Mouse (Mus musculus): ENCODE results near the gene Hist1h3a. TPM values are rescaled to one million over a fixed set of nuclear protein-coding genes. Genes with fewer than 3 reads are reported as not detected.
"Not testable (repeated sequence)": the region's sequence is repeated elsewhere in the genome, so short reads cannot be mapped to it uniquely, and the experiment has no call there.

Gene Hist1h3a
- total RNA-seq (2021): 1 to 10 TPM; 2.9 to 4.2 TPM
- long read RNA-seq, experiment 1: 0 reads
- long read RNA-seq, experiment 2: 0 reads

DNA sequence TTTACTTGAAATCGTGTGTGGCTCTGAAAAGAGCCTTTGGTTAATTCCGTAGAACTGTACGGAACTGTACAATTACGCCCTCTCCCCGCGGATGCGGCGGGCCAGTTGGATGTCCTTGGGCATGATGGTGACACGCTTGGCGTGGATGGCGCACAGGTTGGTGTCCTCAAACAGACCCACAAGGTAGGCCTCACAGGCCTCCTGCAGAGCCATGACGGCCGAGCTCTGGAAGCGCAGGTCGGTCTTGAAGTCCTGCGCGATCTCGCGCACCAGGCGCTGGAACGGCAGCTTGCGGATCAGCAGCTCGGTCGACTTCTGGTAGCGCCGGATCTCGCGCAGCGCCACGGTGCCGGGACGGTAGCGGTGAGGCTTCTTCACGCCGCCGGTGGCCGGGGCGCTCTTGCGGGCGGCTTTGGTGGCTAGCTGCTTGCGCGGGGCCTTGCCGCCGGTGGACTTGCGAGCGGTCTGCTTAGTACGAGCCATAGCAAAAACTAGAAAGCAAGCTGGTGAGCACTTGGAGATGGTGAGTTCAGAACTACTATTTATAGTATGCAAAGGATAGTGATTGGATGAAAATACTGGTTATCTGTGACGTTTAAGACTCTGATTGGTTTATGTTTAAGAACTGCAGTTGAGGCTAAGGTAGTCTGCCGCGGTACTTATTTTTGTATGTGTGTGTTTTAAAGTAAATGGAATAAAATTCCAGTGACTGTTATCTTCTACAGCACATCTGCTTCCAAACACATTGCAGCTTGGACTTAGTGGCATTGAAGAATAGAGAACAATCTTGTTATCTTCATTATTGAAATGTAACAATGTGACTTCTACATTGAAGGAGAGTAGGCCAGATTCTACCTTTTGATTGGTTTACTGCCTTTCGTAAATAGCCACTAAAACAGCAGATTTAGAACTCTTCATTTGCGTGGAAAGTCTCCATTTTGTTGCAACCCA is at the start of gene Hist1h3a:
Hist1h3a (minus strand) TSS at position 516 of the 951 bp plus-strand sequence.
- peak; percentile 47 for DNase-seq
- intact Hi-C loops (cut with DNase I): loop anchor here (5.0 kb wide), 2 partner anchors 140 to 180 kb away; partner anchors contain the start of genes Hist1h1e, Hist1h2be and Hist1h4d
- peak within 1 kb of the TSS; percentile 88 for H3K4me3 ChIP-seq
- H3K27ac ChIP-seq: peak within 1 kb of the TSS; percentile 88

DNA sequence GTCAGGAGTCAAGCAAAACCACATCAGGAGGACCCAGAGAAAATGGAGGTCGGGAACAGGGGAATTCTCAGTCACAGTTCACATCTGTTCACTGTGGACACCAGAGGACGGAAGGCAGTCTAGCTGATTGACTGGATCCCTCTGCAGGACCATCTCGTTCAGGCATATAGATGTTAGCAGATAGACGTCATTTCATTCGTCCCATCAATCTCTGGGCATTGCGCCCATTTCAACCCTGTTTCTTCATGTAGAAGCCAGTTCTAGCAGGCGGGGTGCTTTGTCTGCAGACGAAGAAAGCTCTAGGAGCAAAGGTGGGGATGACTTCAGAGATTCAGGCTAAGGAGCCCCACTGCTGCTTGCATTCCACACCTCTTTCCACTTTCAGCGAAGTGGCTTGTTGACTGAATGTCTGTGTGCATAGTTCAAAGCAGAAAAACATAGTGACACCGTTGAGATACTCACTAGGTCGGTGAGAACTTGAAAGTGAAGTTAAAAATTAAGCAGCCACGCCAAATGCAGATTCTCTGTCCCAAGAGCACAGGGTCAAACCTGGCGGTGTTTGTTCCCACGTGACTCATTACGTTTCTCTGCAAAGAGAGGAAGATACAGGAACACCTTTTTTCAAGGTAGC is 44.4 kb upstream of the Hist1h3a start, which contains the start of gene Slc17a2:
Slc17a2 (plus strand) TSS at position 572 of the 631 bp plus-strand sequence.
- Histone ChIP-seq H3K4me3 (no peak within 1 kb of the TSS), H3K27ac (no peak within 1 kb of the TSS)
- DNase-seq: no peak
- TF ChIP-seq CTCF (IDR thresholded peaks at IDR 0.05): no peak
- intact Hi-C loops (cut with DNase I): no loop called here

DNA sequence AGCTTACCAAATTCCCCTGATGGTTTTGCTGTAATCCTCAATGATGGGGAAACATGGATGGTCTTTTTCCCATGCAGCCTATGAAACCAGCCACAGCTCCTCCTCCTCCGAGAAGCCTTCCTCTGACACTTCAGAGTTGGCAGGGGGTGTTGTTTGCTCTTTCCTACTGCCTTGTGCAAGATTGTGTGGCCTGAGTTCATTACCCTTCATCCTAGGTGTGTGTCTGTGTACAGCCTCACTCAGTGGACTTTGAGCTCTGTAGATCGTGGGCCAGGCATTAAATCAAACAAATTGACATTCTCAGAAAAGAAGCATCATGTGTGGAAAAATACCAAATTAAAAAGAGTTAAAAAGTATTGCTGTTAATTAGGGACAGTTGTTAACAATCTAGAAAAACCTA is 42.3 kb upstream of the Hist1h3a start:
- intact Hi-C loops (cut with DNase I): no loop called here
- Histone ChIP-seq H3K4me3 (no peak overlapping the region), H3K27ac (no peak overlapping the region)
- DNase-seq: no peak
- no peak for TF ChIP-seq CTCF (IDR thresholded peaks at IDR 0.05)

DNA sequence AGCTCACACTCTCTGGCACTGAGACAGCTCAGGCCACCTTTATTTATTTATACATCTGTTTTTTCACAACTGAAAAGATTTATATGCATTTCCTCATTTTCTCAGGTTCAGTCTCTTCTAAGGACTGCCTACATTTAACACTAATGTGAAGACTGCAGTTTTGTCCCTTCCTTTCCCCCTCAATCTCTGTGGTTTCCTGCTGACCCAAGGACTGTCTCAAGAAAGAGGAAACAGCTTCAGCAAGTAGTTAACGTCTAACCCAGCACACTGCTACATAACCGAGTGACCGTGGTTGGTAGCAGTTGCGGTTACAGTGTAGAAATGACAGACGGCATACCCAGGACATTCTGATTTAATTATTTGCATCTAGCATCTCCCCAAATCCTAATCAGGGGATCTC is 37.2 kb upstream of the Hist1h3a start:
- H3K27ac ChIP-seq: no peak overlapping the region
- intact Hi-C loops (cut with DNase I): no loop called here
- DNase-seq: no peak
- H3K4me3 ChIP-seq: no peak overlapping the region
- no peak for TF ChIP-seq CTCF (IDR thresholded peaks at IDR 0.05)

DNA sequence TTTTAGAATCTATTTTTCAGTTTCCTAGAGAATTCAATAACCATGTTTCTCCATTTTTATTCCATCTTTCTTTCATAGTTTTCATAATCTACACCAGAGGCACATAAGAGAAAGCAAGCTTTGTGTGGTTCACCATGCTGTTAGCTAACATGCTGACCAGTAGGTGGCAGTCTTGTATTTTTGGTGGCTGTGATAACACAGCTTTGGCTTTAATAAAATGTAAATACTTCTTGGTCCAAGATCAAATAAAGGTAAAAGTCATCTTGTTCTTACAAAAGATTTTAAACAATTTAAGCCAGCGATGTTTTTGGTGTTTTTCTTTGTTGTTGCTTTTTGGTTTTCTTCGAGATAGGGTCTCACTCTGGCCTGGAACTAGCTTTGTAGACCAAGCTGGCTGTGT is 30.3 kb upstream of the Hist1h3a start:
- intact Hi-C loops (cut with DNase I): no loop called here
- TF ChIP-seq CTCF (IDR thresholded peaks at IDR 0.05): peak; percentile 79
- Histone ChIP-seq H3K27ac (no peak overlapping the region), H3K4me3 (no peak overlapping the region)
- DNase-seq: peak; percentile 21

DNA sequence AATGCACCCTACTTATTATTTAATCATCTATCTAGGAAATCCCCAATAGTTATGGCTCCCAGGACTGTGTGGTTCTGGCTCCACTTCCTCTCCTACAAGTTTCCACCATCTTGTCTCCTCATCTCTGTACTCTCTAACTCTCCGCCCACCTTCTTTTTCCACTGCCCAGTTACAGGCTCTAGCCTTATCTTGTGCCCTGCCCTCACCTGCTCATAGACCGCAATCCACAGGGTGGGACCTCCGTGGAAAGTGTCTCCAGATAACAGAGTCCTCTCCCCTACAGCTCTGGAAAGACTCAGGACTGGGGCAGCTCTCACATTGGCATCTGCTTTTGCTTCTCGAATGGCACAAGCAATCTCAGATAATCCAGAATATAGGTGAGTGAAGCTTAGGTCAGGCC is 16.8 kb upstream of the Hist1h3a start:
- no peak for TF ChIP-seq CTCF (IDR thresholded peaks at IDR 0.05)
- DNase-seq: no peak
- H3K4me3 ChIP-seq: no peak overlapping the region
- intact Hi-C loops (cut with DNase I): no loop called here
- no peak overlapping the region for H3K27ac ChIP-seq

DNA sequence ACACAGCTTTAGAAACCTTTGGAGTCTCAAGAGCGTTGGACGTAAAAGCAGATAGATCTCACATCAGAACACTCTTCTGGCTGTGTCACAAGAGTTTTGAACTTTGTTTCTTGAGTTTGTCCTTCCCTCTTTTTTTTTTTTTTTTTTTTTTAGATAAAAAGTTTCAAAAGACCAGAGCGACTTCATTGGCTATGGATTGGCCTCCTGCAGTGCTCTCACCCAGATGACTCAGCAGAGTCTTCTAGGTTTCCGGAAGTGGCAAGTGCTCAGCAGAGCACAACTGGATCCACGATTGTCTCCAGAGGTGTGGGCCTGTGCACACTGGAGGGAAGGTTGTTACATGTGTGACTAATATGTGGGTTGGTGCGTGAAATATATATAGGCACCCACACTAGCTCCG is 16.2 kb upstream of the Hist1h3a start:
- TF ChIP-seq CTCF (IDR thresholded peaks at IDR 0.05): no peak
- no peak for DNase-seq
- H3K27ac ChIP-seq: no peak overlapping the region
- H3K4me3 ChIP-seq: no peak overlapping the region
- intact Hi-C loops (cut with DNase I): no loop called here

DNA sequence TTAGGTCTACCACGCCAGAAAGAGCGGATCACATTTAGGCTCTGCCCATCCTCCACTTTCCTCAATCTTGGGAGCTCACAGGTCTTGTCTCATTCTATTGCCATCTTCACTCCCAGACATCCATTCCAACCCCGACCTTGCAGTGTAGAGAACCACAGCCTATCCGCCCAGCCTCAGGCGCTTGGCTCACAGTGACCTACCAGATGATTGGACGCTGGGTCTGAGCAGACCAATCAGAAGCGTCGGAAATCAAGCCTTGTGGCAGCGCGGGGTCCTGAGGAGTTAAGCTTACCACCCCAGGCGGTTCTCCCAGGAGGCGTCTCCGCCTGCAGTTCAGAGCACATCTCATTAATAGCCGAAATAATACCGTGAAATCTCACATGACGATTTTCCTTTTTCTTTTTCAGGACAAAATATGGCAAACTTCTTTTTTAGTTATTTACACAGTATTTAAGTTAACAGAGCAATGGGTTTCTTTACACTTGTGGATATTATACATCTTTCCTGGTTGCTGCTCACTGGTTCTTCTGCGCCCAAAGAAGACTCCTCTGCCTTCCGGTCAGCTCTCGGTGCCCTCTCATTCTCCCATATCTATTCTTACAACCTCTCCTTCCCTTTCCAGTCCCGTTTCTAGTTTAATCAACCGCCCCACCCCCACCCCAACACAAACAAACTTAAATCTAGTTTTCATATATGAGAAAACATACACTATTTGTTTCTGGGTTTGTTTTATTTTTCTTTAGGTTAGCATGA is 10.6 kb upstream of the Hist1h3a start:
- no peak for TF ChIP-seq CTCF (IDR thresholded peaks at IDR 0.05)
- intact Hi-C loops (cut with DNase I): no loop called here
- Histone ChIP-seq H3K27ac (no peak overlapping the region), H3K4me3 (peak overlapping the region; percentile 28)
- peak; percentile 29 for DNase-seq

DNA sequence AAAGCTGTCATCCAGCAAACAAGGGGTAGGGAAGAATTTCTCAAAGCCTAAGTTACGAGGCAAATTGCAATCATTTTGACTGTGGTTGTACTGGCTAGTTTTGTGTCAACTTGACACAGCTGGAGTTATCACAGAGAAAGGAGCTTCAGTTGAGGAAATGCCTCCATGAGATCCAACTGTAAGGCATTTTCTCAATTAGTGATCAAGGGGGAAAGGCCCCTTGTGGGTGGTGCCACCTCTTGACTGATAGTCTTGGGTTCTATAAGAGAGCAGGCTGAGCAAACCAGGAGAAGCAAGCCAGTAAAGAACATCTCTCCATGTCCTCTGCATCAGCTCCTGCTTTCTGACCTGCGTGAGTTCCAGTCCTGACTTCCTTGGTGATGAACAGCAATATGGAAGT is 7.4 kb upstream of the Hist1h3a start, which contains the start of gene Trim38:
Trim38 (plus strand) TSS at position 301 of the 400 bp plus-strand sequence.
- DNase-seq; H3K4me3 ChIP-seq; H3K27ac ChIP-seq; intact Hi-C loops (cut with DNase I): not testable (repeated sequence)

DNA sequence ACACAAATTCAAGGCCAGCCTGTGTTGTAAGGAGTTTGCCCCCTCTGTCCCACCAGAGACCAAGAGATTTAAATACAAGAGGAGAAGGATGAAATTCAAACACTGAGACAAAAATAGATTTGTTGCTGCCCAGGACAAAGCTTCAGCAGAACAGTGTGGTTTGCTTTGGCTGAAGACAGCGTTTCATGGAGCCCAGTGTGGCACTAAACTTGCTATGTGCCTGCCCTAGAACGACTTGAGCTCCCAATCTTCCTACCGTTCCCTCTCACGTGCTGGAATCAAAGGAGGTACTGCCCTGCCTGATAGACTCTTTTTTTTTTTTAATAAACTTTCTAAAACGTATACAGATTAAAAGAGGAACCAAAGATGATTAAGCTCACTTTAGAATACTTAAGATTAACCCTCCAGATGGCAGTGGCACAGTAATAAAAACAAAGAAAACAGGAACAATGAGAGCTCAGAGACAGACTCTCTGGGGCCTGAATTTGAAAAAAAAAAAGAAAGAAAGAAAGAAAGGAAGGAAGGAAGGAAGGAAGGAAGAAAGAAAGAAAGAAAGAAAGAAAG is 6.7 kb upstream of the Hist1h3a start:
- no peak overlapping the region for H3K27ac ChIP-seq
- H3K4me3 ChIP-seq: no peak overlapping the region
- intact Hi-C loops (cut with DNase I): no loop called here
- no peak for DNase-seq
- TF ChIP-seq CTCF (IDR thresholded peaks at IDR 0.05): no peak

DNA sequence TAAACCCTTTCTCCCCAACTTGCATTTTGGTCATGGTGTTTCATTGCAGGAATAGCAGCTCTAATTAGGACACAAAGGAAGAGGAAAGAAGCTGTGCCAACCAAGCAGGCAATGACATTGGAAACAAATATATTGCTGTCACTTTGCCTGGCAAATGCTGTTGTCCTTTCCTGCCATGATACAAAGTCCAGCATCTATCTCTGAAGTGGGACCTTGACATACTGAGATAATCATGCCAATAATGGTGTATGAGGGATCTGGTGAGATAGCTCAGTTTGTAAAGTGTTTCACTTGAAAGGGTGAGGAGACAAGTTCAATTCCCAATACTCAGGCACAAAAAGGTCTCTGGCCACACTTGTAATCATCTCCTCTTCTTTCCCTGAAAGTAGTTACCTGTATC is 4.6 kb upstream of the Hist1h3a start:
- no peak for DNase-seq
- no peak overlapping the region for H3K4me3 ChIP-seq
- TF ChIP-seq CTCF (IDR thresholded peaks at IDR 0.05): no peak
- no peak overlapping the region for H3K27ac ChIP-seq
- intact Hi-C loops (cut with DNase I): no loop called here

DNA sequence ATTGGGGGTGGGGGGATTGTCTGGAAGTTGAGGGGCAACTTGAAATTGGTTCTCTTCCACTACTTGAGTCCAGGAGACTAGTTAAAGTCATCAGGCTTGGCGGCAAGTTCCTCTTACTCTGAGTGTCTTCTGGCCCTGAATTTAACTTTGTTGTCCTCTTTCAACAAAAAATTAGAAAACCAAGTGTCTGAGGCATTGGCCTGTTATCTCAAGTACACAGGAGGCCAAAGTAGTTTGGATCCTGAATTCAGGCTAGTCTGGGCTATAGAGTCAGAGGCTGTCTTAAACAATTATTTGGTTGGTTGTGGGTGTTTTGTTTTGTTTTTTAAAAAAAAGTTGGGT is 3.0 kb upstream of the Hist1h3a start:
- no peak for TF ChIP-seq CTCF (IDR thresholded peaks at IDR 0.05)
- Histone ChIP-seq H3K4me3 (no peak overlapping the region), H3K27ac (no peak overlapping the region)
- no peak for DNase-seq
- intact Hi-C loops (cut with DNase I): no loop called here
